Mouse (Mus musculus) MEL-GATA-1-ER (cell line): ENCODE measurements around the gene Pigb.
A peak's percentile ranks its signal among the peaks of the same experiment; 100 is the strongest.
"Not testable (repeated sequence)": the region's sequence is repeated elsewhere in the genome, so short reads cannot be mapped to it uniquely, and the experiment has no call there.

Source experiments
- DNase-seq: peaks from one replicate; pipeline ENCODE4 v3.0.0-alpha.2; 2012; ENCODE audit warnings: low read depth; ENCODE audit errors: extremely low read depth

The Pigb gene

GRCm38 (mm10) chr9:73040080-73040479, at the start of gene Pigb:
TSS of gene Pigb (minus strand) at chr9:73040378.
- no peak for DNase-seq

GRCm38 (mm10) chr9:73089222-73089920, 49.2 kb upstream of the Pigb start:
- no peak for DNase-seq

GRCm38 (mm10) chr9:73087581-73087980, 47.4 kb upstream of the Pigb start:
- no peak for DNase-seq

- DNase-seq, result no peak
Observed at GRCm38 (mm10) chr9:73087121-73087520, 46.9 kb upstream of the Pigb start.

- peak; percentile 89 for DNase-seq
Observed at GRCm38 (mm10) chr9:73085845-73086244, 45.7 kb upstream of the Pigb start.

GRCm38 (mm10) chr9:73083956-73084355, 43.8 kb upstream of the Pigb start:
- no peak for DNase-seq

GRCm38 (mm10) chr9:73082291-73083000, 42.3 kb upstream of the Pigb start:
- DNase-seq, result no peak

GRCm38 (mm10) chr9:73079801-73080325, 39.7 kb upstream of the Pigb start:
- DNase-seq, result no peak

- DNase-seq, result not testable (repeated sequence)
Observed at GRCm38 (mm10) chr9:73079349-73079748, 39.2 kb upstream of the Pigb start.

- no peak for DNase-seq
Observed at GRCm38 (mm10) chr9:73073169-73073568, 33.0 kb upstream of the Pigb start.

GRCm38 (mm10) chr9:73072426-73072825, 32.2 kb upstream of the Pigb start:
- DNase-seq, result peak; percentile 54

GRCm38 (mm10) chr9:73070971-73071659, 30.9 kb upstream of the Pigb start:
- peak; percentile 79 for DNase-seq

GRCm38 (mm10) chr9:73068688-73069087, 28.5 kb upstream of the Pigb start:
- DNase-seq, result no peak

GRCm38 (mm10) chr9:73068230-73068679, 28.1 kb upstream of the Pigb start:
- no peak for DNase-seq

GRCm38 (mm10) chr9:73067086-73067485, 26.9 kb upstream of the Pigb start:
- DNase-seq, result no peak

- DNase-seq, result no peak
Observed at GRCm38 (mm10) chr9:73063621-73064290, 23.6 kb upstream of the Pigb start.

- DNase-seq, result no peak
Observed at GRCm38 (mm10) chr9:73059224-73059623, 19.0 kb upstream of the Pigb start.

- no peak for DNase-seq
Observed at GRCm38 (mm10) chr9:73055441-73055911, 15.3 kb upstream of the Pigb start.

GRCm38 (mm10) chr9:73050606-73051005, 10.4 kb upstream of the Pigb start:
- DNase-seq, result no peak

- DNase-seq, result no peak
Observed at GRCm38 (mm10) chr9:73049833-73050232, 9.7 kb upstream of the Pigb start.

- DNase-seq, result no peak
Observed at GRCm38 (mm10) chr9:73048927-73049326, 8.7 kb upstream of the Pigb start.
